Mouse (Mus musculus) heart, embryonic 15.5 days (tissue): ENCODE measurements at regions not wholly inside any gene's neighbourhood (a gene's known extent, or its start where the extent isn't known, plus 50 kb on each side); places are given as distances from the start of the nearest gene placed in this dataset.

Experiments
- ATAC-seq: fragments of 200-750 bp; cut with Nextera tagmentation; replicated peaks from 2 replicates; pipeline ENCODE4 v1.8.0; 2017; ENCODE audit warnings: low read depth, moderate TSS enrichment; ENCODE audit not compliant: insufficient number of reproducible peaks, insufficient read depth, low FRiP score
- H3K27ac ChIP-seq: fragments of 300-500 bp; sonication (generic); 2 replicates; pipeline ENCODE4 v1.5.1; 2015; ENCODE audit warnings: mild to moderate bottlenecking, inconsistent platforms
- H3K27me3 ChIP-seq: fragments of 300-500 bp; sonication (generic); 2 replicates; pipeline ENCODE4 v1.6.1; 2015; ENCODE audit warnings: inconsistent platforms
- H3K36me3 ChIP-seq: fragments of 300-500 bp; sonication (generic); 2 replicates; pipeline ENCODE4 v1.6.1; 2015; ENCODE audit warnings: mild to moderate bottlenecking, inconsistent platforms
- H3K4me1 ChIP-seq: fragments of 300-500 bp; sonication (generic); replicated peaks from 2 replicates; pipeline ENCODE4 v1.6.1; 2015; ENCODE audit warnings: inconsistent platforms
- H3K4me2 ChIP-seq: fragments of 300-500 bp; sonication (generic); 2 replicates; pipeline ENCODE4 v1.6.1; 2015; ENCODE audit warnings: inconsistent platforms, mild to moderate bottlenecking, moderate library complexity
- H3K4me3 ChIP-seq: fragments of 300-500 bp; sonication (generic); 2 replicates; pipeline ENCODE4 v1.5.1; 2015; ENCODE audit warnings: mild to moderate bottlenecking, inconsistent platforms
- H3K9ac ChIP-seq: fragments of 300-500 bp; sonication (generic); 2 replicates; pipeline ENCODE4 v1.6.1; 2015; ENCODE audit warnings: mild to moderate bottlenecking, inconsistent platforms
- H3K9me3 ChIP-seq: fragments of 300-500 bp; sonication (generic); replicated peaks from 2 replicates; pipeline ENCODE4 v1.6.1; 2016; ENCODE audit warnings: inconsistent platforms
- WGBS: fragments of 180-500 bp; shearing (Covaris S2); methylation state at CpG from one replicate; pipeline ENCODE4 v1.1.7; 2015; ENCODE audit warnings: mixed read lengths; 5-methylcytosine and 5-hydroxymethylcytosine counted together

GRCm38 (mm10) chr12:110389439-110389838 lies 57.5 kb upstream of the Ppp2r5c start:
- Histone ChIP-seq H3K27ac (no peak overlapping the region), H3K36me3 (no peaks in the 10 kb centered on the region), H3K27me3 (no peaks in the 10 kb centered on the region), H3K9ac (no peak overlapping the region), H3K4me1 (no peaks in the 10 kb centered on the region), H3K4me3 (no peak overlapping the region), H3K4me2 (no peak overlapping the region), H3K9me3 (no peaks in the 10 kb centered on the region)
- ATAC-seq, result no peak
- WGBS, result 72% methylated on average over 12 of the region's 12 CpGs

- no peak overlapping the region for H3K27ac ChIP-seq
- H3K9ac ChIP-seq, result no peak overlapping the region
- H3K27me3 ChIP-seq, result no peaks in the 10 kb centered on the region
- H3K4me3 ChIP-seq, result no peak overlapping the region
- no peak overlapping the region for H3K4me2 ChIP-seq
- no peak for ATAC-seq
- no peaks in the 10 kb centered on the region for H3K36me3 ChIP-seq
- no peaks in the 10 kb centered on the region for H3K4me1 ChIP-seq
- H3K9me3 ChIP-seq, result no peaks in the 10 kb centered on the region
- WGBS, result 75% methylated on average over 8 of the region's 8 CpGs
Observed at GRCm38 (mm10) chr12:110391464-110391863, 55.5 kb upstream of the Ppp2r5c start.

GRCm38 (mm10) chr12:110393555-110393954 lies 53.4 kb upstream of the Ppp2r5c start:
- 0 out of 2 replicates have a peak, but pooled peaks cover 5% of the 10 kb centered on the region for H3K27me3 ChIP-seq
- 65% methylated on average over 7 of the region's 7 CpGs for WGBS
- no peaks in the 10 kb centered on the region for H3K4me1 ChIP-seq
- no peak overlapping the region for H3K9ac ChIP-seq
- no peak overlapping the region for H3K4me2 ChIP-seq
- no peaks in the 10 kb centered on the region for H3K9me3 ChIP-seq
- H3K36me3 ChIP-seq, result no peaks in the 10 kb centered on the region
- no peak for ATAC-seq
- H3K4me3 ChIP-seq, result no peak overlapping the region
- no peak overlapping the region for H3K27ac ChIP-seq
